Mouse (Mus musculus) erythroblast, adult 5-6 weeks (primary cell): ENCODE data around the gene Gse1. TPM values are rescaled to one million over a fixed set of nuclear protein-coding genes. Genes with fewer than 3 reads are reported as not detected.

Experiments used
- ATAC-seq: replicated peaks from 2 replicates; pipeline ENCODE4 v1.8.0; 2016; ENCODE audit warnings: moderate number of reproducible peaks, mild to moderate bottlenecking, moderate TSS enrichment, inconsistent platforms; ENCODE audit not compliant: poor library complexity, low FRiP score, severe bottlenecking
- total RNA-seq, 2 experiments: library from RNA; stranded (forward) in 1 of 2; stranded (reverse) in 1 of 2; fragments of 150-400 nt in 1 of 2; fragments of 200-764, 138-1000 nt in 1 of 2; gene quantifications; 2 replicates each; pipeline versions ENCODE4 v1.2.3 to v1.2.4; 2015 to 2017; ENCODE audit warnings: low replicate concordance in 2 of 2

Gene Gse1
- total RNA-seq, 2 experiments from 2014 or later, result 30.0 to 38.3 TPM

GRCm38 (mm10) chr8:120426105-120426504, 197.8 kb downstream of the Gse1 start:
- peak; percentile 14; the same call in 1 of the 2 replicates for ATAC-seq

- no peak for ATAC-seq
These were observed 198.5 kb downstream of the Gse1 start for GRCm38 (mm10) chr8:120426622-120427385.

GRCm38 (mm10) chr8:120428492-120428891, 200.2 kb downstream of the Gse1 start:
- ATAC-seq, result no peak

GRCm38 (mm10) chr8:120429116-120429515, 200.9 kb downstream of the Gse1 start:
- no peak for ATAC-seq

- ATAC-seq, result no peak
These were observed 202.8 kb downstream of the Gse1 start for GRCm38 (mm10) chr8:120431042-120431441.

GRCm38 (mm10) chr8:120432438-120432837, 204.2 kb downstream of the Gse1 start:
- ATAC-seq, result no peak

GRCm38 (mm10) chr8:120433143-120433542, 204.9 kb downstream of the Gse1 start:
- no peak for ATAC-seq

GRCm38 (mm10) chr8:120433734-120434133, 205.5 kb downstream of the Gse1 start:
- ATAC-seq, result peak; percentile 48; the same call in 1 of the 2 replicates

- no peak for ATAC-seq
These were observed 207.5 kb downstream of the Gse1 start for GRCm38 (mm10) chr8:120435781-120436180.

- ATAC-seq, result no peak
These were observed 208.3 kb downstream of the Gse1 start for GRCm38 (mm10) chr8:120436491-120437030.

GRCm38 (mm10) chr8:120437207-120437606, 209.0 kb downstream of the Gse1 start:
- ATAC-seq, result no peak

GRCm38 (mm10) chr8:120437666-120438395, 209.6 kb downstream of the Gse1 start:
- ATAC-seq, result no peak

GRCm38 (mm10) chr8:120439309-120439708, 211.1 kb downstream of the Gse1 start:
- no peak for ATAC-seq

GRCm38 (mm10) chr8:120440739-120441138, 212.5 kb downstream of the Gse1 start:
- ATAC-seq, result no peak

GRCm38 (mm10) chr8:120441637-120442036, 213.4 kb downstream of the Gse1 start:
- no peak for ATAC-seq

- no peak for ATAC-seq
These were observed 214.2 kb downstream of the Gse1 start for GRCm38 (mm10) chr8:120442306-120443003.

- 0 out of 2 replicates have a peak, but pooled peaks have one; percentile 48 for ATAC-seq
These were observed 217.0 kb downstream of the Gse1 start for GRCm38 (mm10) chr8:120445249-120445648.

- ATAC-seq, result no peak
These were observed 219.9 kb downstream of the Gse1 start for GRCm38 (mm10) chr8:120448131-120448530.

- ATAC-seq, result no peak
These were observed 220.9 kb downstream of the Gse1 start for GRCm38 (mm10) chr8:120449139-120449538.

GRCm38 (mm10) chr8:120449608-120450031, 221.4 kb downstream of the Gse1 start:
- no peak for ATAC-seq
